Mouse (Mus musculus): Measurements from ENCODE around the gene Samm50.

The Samm50 gene

GRCm38 (mm10) chr15:84212031-84212755, 20.2 kb downstream of the Samm50 start:
- DNase-seq: peak; percentile 50 to 58

GRCm38 (mm10) chr15:84212756-84213105, 20.7 kb downstream of the Samm50 start:
- DNase-seq: no peak

- DNase-seq: no peak
Measured at GRCm38 (mm10) chr15:84213162-84213739, 21.2 kb downstream of the Samm50 start.

- no peak for DNase-seq
Measured at GRCm38 (mm10) chr15:84214476-84214875, 22.4 kb downstream of the Samm50 start.

GRCm38 (mm10) chr15:84215273-84215672, 23.2 kb downstream of the Samm50 start:
- no peak for DNase-seq

- DNase-seq: no peak
Measured at GRCm38 (mm10) chr15:84216026-84216425, 24.0 kb downstream of the Samm50 start.

GRCm38 (mm10) chr15:84216461-84217084, 24.5 kb downstream of the Samm50 start:
- DNase-seq: no peak

GRCm38 (mm10) chr15:84217969-84218782, 26.1 kb downstream of the Samm50 start:
- no peak for DNase-seq

GRCm38 (mm10) chr15:84218783-84219271, 26.8 kb downstream of the Samm50 start:
- no peak for DNase-seq

- no peak for DNase-seq
Measured at GRCm38 (mm10) chr15:84221539-84221938, 29.5 kb downstream of the Samm50 start.

- no peak for DNase-seq
Measured at GRCm38 (mm10) chr15:84223423-84223822, 31.4 kb downstream of the Samm50 start.

- DNase-seq: no peak
Measured at GRCm38 (mm10) chr15:84224779-84225178, 32.7 kb downstream of the Samm50 start.

GRCm38 (mm10) chr15:84226918-84227317, 34.9 kb downstream of the Samm50 start:
- no peak for DNase-seq

- DNase-seq: no peak
Measured at GRCm38 (mm10) chr15:84230661-84231060, 38.6 kb downstream of the Samm50 start.

- no peak for DNase-seq
Measured at GRCm38 (mm10) chr15:84231113-84231712, 39.2 kb downstream of the Samm50 start.

GRCm38 (mm10) chr15:84231721-84232561, 39.9 kb downstream of the Samm50 start, which contains the start of gene Parvb:
Gene Parvb, plus strand, starts transcription at chr15:84232043.
- no peak for DNase-seq

GRCm38 (mm10) chr15:84232609-84233008, 40.6 kb downstream of the Samm50 start:
- no peak for DNase-seq

- DNase-seq: no peak
Measured at GRCm38 (mm10) chr15:84234794-84235581, 42.9 kb downstream of the Samm50 start.

GRCm38 (mm10) chr15:84235646-84236045, 43.6 kb downstream of the Samm50 start:
- DNase-seq: no peak

GRCm38 (mm10) chr15:84238552-84238951, 46.5 kb downstream of the Samm50 start:
- no peak for DNase-seq

- no peak for DNase-seq
Measured at GRCm38 (mm10) chr15:84238991-84239401, 47.0 kb downstream of the Samm50 start.
